Comparison of ENCODE assay signal across 17 mouse cellular contexts in genomic region chr2:140280808-140281207, GRCm38 (mm10).
"Had no signal": no experiment of that assay in that cellular context is flagged by ENCODE, and none has a peak within 500 bp of the region (broad histone marks: within the 10 kb centered on the region; RNA-seq: fewer than 3 reads in every experiment).

No protein-coding gene starts in this region.

- H3K27me3 ChIP-seq: limb, embryonic 13.5 days; midbrain, embryonic 12.5 days had no signal

- H3K4me1 ChIP-seq: limb, embryonic 10.5 days; limb, embryonic 13.5 days; midbrain, embryonic 12.5 days had no signal

- H3K36me3 ChIP-seq: limb, embryonic 10.5 days; limb, embryonic 13.5 days; midbrain, embryonic 12.5 days had no signal

- H3K4me3 ChIP-seq: limb, embryonic 10.5 days; limb, embryonic 13.5 days; midbrain, embryonic 12.5 days had no signal

- H3K27ac ChIP-seq: limb, embryonic 10.5 days; limb, embryonic 13.5 days; liver, embryonic 14.5 days; macrophage; midbrain, embryonic 12.5 days; stomach, postnatal 0 days had no signal

- H3K9ac ChIP-seq: limb, embryonic 13.5 days; liver, embryonic 14.5 days; liver, postnatal 0 days; lung, embryonic 14.5 days; midbrain, embryonic 12.5 days had no signal

- DNase-seq: kidney, adult 2 months; kidney, postnatal 10 days; kidney, postnatal 36 days; liver; liver, postnatal 0 days; lung, embryonic 14.5 days; right cerebral cortex, adult 18-20 months; right cerebral cortex, postnatal 14 days; right cerebral cortex, postnatal 4 days; thymus, postnatal 25 days had no signal

- H3K9me3 ChIP-seq: limb, embryonic 10.5 days; limb, embryonic 13.5 days; midbrain, embryonic 12.5 days had no signal

- H3K4me2 ChIP-seq: limb, embryonic 13.5 days; lung, embryonic 14.5 days; midbrain, embryonic 12.5 days had no signal

- ATAC-seq: liver, postnatal 0 days; lung, postnatal 0 days had no signal
